Mouse (Mus musculus): ENCODE data around the gene Bri3. TPM values are rescaled to one million over a fixed set of nuclear protein-coding genes. Genes with fewer than 3 reads are reported as not detected.

Bri3 gene
- polyA plus RNA-seq, 1 experiment from 2014 or later, result 135 TPM

GRCm38 (mm10) chr5:144207478-144207877 is 36.8 kb upstream of the Bri3 start:
- Histone ChIP-seq H3K27me3 (ENCODE audit: control insufficient read depth, insufficient read depth, low read length) (no peaks in the 10 kb centered on the region), H3K4me1 (ENCODE audit: control insufficient read depth, insufficient read depth, low read length) (no peaks in the 10 kb centered on the region), H3K9ac (replicated peaks; ENCODE audit: low read depth, low read length) (no peak overlapping the region), H3K36me3 (ENCODE audit: control insufficient read depth, insufficient read depth, low read length) (peaks cover 15% of the 10 kb centered on the region), H3K9me3 (ENCODE audit: control insufficient read depth, low read depth, low read length) (no peaks in the 10 kb centered on the region), H3K4me2 (replicated peaks; ENCODE audit: low read depth, low read length) (no peak overlapping the region), H3K27ac (ENCODE audit: low read length) (no peak overlapping the region), H3K4me3 (ENCODE audit: low read depth, low read length) (no peak overlapping the region)
- WGBS, result 50% methylated on average over 11 of the region's 11 CpGs
- no peak for ATAC-seq (ENCODE audit: insufficient number of reproducible peaks, insufficient read depth, low FRiP score, low read depth)

GRCm38 (mm10) chr5:144214453-144214852 is 29.8 kb upstream of the Bri3 start:
- ATAC-seq (ENCODE audit: insufficient number of reproducible peaks, insufficient read depth, low FRiP score, low read depth), result no peak
- Histone ChIP-seq H3K36me3 (ENCODE audit: control insufficient read depth, insufficient read depth, low read length) (peaks cover 13% of the 10 kb centered on the region), H3K27me3 (ENCODE audit: control insufficient read depth, insufficient read depth, low read length) (no peaks in the 10 kb centered on the region), H3K9ac (replicated peaks; ENCODE audit: low read depth, low read length) (no peak overlapping the region), H3K9me3 (ENCODE audit: control insufficient read depth, low read depth, low read length) (no peaks in the 10 kb centered on the region), H3K4me1 (ENCODE audit: control insufficient read depth, insufficient read depth, low read length) (no peaks in the 10 kb centered on the region), H3K4me3 (ENCODE audit: low read depth, low read length) (no peak overlapping the region), H3K4me2 (replicated peaks; ENCODE audit: low read depth, low read length) (no peak overlapping the region), H3K27ac (ENCODE audit: low read length) (no peak overlapping the region)
- WGBS, result 31% methylated on average over 7 of the region's 7 CpGs

- no peak overlapping the region for H3K4me3 ChIP-seq (ENCODE audit: low read depth, low read length)
- ATAC-seq (ENCODE audit: insufficient number of reproducible peaks, insufficient read depth, low FRiP score, low read depth), result no peak
- no peak overlapping the region for H3K4me2 ChIP-seq (replicated peaks; ENCODE audit: low read depth, low read length)
- 76% methylated on average over 2 of the region's 2 CpGs for WGBS
- peaks cover 11% of the 10 kb centered on the region for H3K36me3 ChIP-seq (ENCODE audit: control insufficient read depth, insufficient read depth, low read length)
- H3K9ac ChIP-seq (replicated peaks; ENCODE audit: low read depth, low read length), result no peak overlapping the region
- no peak overlapping the region for H3K27ac ChIP-seq (ENCODE audit: low read length)
- no peaks in the 10 kb centered on the region for H3K27me3 ChIP-seq (ENCODE audit: control insufficient read depth, insufficient read depth, low read length)
- no peaks in the 10 kb centered on the region for H3K9me3 ChIP-seq (ENCODE audit: control insufficient read depth, low read depth, low read length)
- no peaks in the 10 kb centered on the region for H3K4me1 ChIP-seq (ENCODE audit: control insufficient read depth, insufficient read depth, low read length)
Measured at GRCm38 (mm10) chr5:144215992-144216391, 28.2 kb upstream of the Bri3 start.

- H3K9ac ChIP-seq (replicated peaks; ENCODE audit: low read depth, low read length), result no peak overlapping the region
- 90% methylated on average over 7 of the region's 7 CpGs for WGBS
Measured at GRCm38 (mm10) chr5:144218061-144218460, 26.2 kb upstream of the Bri3 start.

GRCm38 (mm10) chr5:144219306-144219705 is 24.9 kb upstream of the Bri3 start:
- ATAC-seq (ENCODE audit: insufficient number of reproducible peaks, insufficient read depth, low FRiP score, low read depth), result no peak
- Histone ChIP-seq H3K4me2 (replicated peaks; ENCODE audit: low read depth, low read length) (no peak overlapping the region), H3K27ac (ENCODE audit: low read length) (no peak overlapping the region), H3K4me1 (ENCODE audit: control insufficient read depth, insufficient read depth, low read length) (peaks cover 8% of the 10 kb centered on the region; the same call in 1 of the 2 replicates), H3K4me3 (ENCODE audit: low read depth, low read length) (no peak overlapping the region), H3K9ac (replicated peaks; ENCODE audit: low read depth, low read length) (no peak overlapping the region), H3K9me3 (ENCODE audit: control insufficient read depth, low read depth, low read length) (no peaks in the 10 kb centered on the region), H3K36me3 (ENCODE audit: control insufficient read depth, insufficient read depth, low read length) (no peaks in the 10 kb centered on the region; the same call in 1 of the 2 replicates), H3K27me3 (ENCODE audit: control insufficient read depth, insufficient read depth, low read length) (no peaks in the 10 kb centered on the region)
- WGBS, result 70% methylated on average over 12 of the region's 12 CpGs

More at GRCm38 (mm10) chr5:144218061-144218460, 26.2 kb upstream of the Bri3 start:
- Histone ChIP-seq H3K27me3 (ENCODE audit: control insufficient read depth, insufficient read depth, low read length) (no peaks in the 10 kb centered on the region), H3K9me3 (ENCODE audit: control insufficient read depth, low read depth, low read length) (no peaks in the 10 kb centered on the region), H3K4me3 (ENCODE audit: low read depth, low read length) (no peak overlapping the region), H3K4me1 (ENCODE audit: control insufficient read depth, insufficient read depth, low read length) (peaks cover 8% of the 10 kb centered on the region; the same call in 1 of the 2 replicates), H3K36me3 (ENCODE audit: control insufficient read depth, insufficient read depth, low read length) (peaks cover 3% of the 10 kb centered on the region; the same call in 1 of the 2 replicates), H3K4me2 (replicated peaks; ENCODE audit: low read depth, low read length) (no peak overlapping the region), H3K27ac (ENCODE audit: low read length) (no peak overlapping the region)
- ATAC-seq (ENCODE audit: insufficient number of reproducible peaks, insufficient read depth, low FRiP score, low read depth), result no peak

GRCm38 (mm10) chr5:144219936-144220335 is 24.3 kb upstream of the Bri3 start:
- no peak overlapping the region for H3K4me2 ChIP-seq (replicated peaks; ENCODE audit: low read depth, low read length)
- no peak overlapping the region for H3K9ac ChIP-seq (replicated peaks; ENCODE audit: low read depth, low read length)
- WGBS, result 79% methylated on average over 5 of the region's 5 CpGs
- peaks cover 8% of the 10 kb centered on the region; the same call in 1 of the 2 replicates for H3K4me1 ChIP-seq (ENCODE audit: control insufficient read depth, insufficient read depth, low read length)
- H3K27ac ChIP-seq (ENCODE audit: low read length), result no peak overlapping the region
- H3K9me3 ChIP-seq (ENCODE audit: control insufficient read depth, low read depth, low read length), result no peaks in the 10 kb centered on the region
- no peaks in the 10 kb centered on the region for H3K36me3 ChIP-seq (ENCODE audit: control insufficient read depth, insufficient read depth, low read length)
- no peaks in the 10 kb centered on the region for H3K27me3 ChIP-seq (ENCODE audit: control insufficient read depth, insufficient read depth, low read length)
- no peak for ATAC-seq (ENCODE audit: insufficient number of reproducible peaks, insufficient read depth, low FRiP score, low read depth)
- H3K4me3 ChIP-seq (ENCODE audit: low read depth, low read length), result no peak overlapping the region

GRCm38 (mm10) chr5:144221305-144221704 is 22.9 kb upstream of the Bri3 start:
- WGBS, result 65% methylated on average over 4 of the region's 4 CpGs
- H3K4me1 ChIP-seq (ENCODE audit: control insufficient read depth, insufficient read depth, low read length), result peaks cover 8% of the 10 kb centered on the region; the same call in 1 of the 2 replicates
- H3K9me3 ChIP-seq (ENCODE audit: control insufficient read depth, low read depth, low read length), result no peaks in the 10 kb centered on the region
- no peak overlapping the region for H3K27ac ChIP-seq (ENCODE audit: low read length)
- no peaks in the 10 kb centered on the region for H3K36me3 ChIP-seq (ENCODE audit: control insufficient read depth, insufficient read depth, low read length)
- no peak overlapping the region for H3K9ac ChIP-seq (replicated peaks; ENCODE audit: low read depth, low read length)
- no peak overlapping the region for H3K4me2 ChIP-seq (replicated peaks; ENCODE audit: low read depth, low read length)
- no peaks in the 10 kb centered on the region for H3K27me3 ChIP-seq (ENCODE audit: control insufficient read depth, insufficient read depth, low read length)
- no peak overlapping the region for H3K4me3 ChIP-seq (ENCODE audit: low read depth, low read length)
- ATAC-seq (ENCODE audit: insufficient number of reproducible peaks, insufficient read depth, low FRiP score, low read depth), result no peak

GRCm38 (mm10) chr5:144222811-144223502 is 21.3 kb upstream of the Bri3 start:
- H3K4me3 ChIP-seq (ENCODE audit: low read depth, low read length), result peak overlapping the region; percentile 78
- no peaks in the 10 kb centered on the region for H3K36me3 ChIP-seq (ENCODE audit: control insufficient read depth, insufficient read depth, low read length)
- H3K27ac ChIP-seq (ENCODE audit: low read length), result peak overlapping the region; percentile 67; the same call in 1 of the 2 replicates
- peak; percentile 39; the same call in 1 of the 2 replicates for ATAC-seq (ENCODE audit: insufficient number of reproducible peaks, insufficient read depth, low FRiP score, low read depth)
- H3K9ac ChIP-seq (replicated peaks; ENCODE audit: low read depth, low read length), result peak overlapping the region; percentile 55; the same call in 1 of the 2 replicates
- H3K4me1 ChIP-seq (ENCODE audit: control insufficient read depth, insufficient read depth, low read length), result peaks cover 8% of the 10 kb centered on the region; the same call in 1 of the 2 replicates
- no peaks in the 10 kb centered on the region for H3K9me3 ChIP-seq (ENCODE audit: control insufficient read depth, low read depth, low read length)
- 2% methylated on average over 25 of the region's 25 CpGs for WGBS
- H3K27me3 ChIP-seq (ENCODE audit: control insufficient read depth, insufficient read depth, low read length), result no peaks in the 10 kb centered on the region
- peak overlapping the region; percentile 84 for H3K4me2 ChIP-seq (replicated peaks; ENCODE audit: low read depth, low read length)
